Mouse (Mus musculus): Measurements from ENCODE around the gene Trim66.

DNA sequence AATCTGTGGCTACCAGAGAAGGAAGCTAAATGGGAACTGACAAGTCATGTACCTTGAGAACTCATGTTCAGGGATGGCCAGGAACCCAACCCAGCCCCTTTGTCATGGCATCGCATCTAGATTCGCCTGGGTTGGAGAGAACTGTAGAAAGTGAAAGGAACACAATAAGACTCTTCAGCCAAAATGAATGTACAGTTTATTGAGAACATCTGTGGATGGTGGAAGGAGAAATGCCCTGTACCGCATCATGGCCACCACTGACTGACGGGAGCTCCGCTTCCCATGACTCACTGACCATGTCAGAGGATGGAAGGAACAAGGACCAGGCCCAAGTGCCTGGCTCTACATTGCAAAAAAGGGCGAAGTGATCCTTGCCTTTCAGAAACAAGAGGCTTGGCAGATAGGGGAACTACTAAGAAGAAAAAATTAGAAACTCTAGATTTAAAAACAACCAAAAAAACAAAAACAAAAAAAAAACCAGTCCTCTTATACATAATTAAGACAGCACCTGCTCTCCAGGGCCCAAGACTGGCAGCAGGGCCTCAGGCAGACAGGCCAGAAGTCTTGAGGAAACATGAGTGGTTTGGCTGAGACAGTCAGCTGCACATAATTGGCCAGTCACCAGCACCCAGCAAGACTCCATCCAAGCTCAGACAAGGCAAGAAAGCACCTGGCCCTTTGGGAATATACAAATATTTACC, 16.0 kb upstream of the Trim66 start:
- TF ChIP-seq POLR2A (IDR thresholded peaks at IDR 0.05; ENCODE audit: borderline replicate concordance, control insufficient read depth, low read depth, low read length) (no peak), CTCF (IDR thresholded peaks at IDR 0.05; ENCODE audit: control insufficient read depth, insufficient read depth, low read length) (no peak)

Measured in bone marrow, adult 2 months (tissue).